Mouse (Mus musculus) stomach, embryonic 14.5 days (tissue): ENCODE results near the gene Ywhah. TPM values are rescaled to one million over a fixed set of nuclear protein-coding genes. Genes with fewer than 3 reads are reported as not detected.
"Not testable (repeated sequence)": the region's sequence is repeated elsewhere in the genome, so short reads cannot be mapped to it uniquely, and the experiment has no call there.

Experiments
- ATAC-seq: fragments of 200-750 bp; cut with Nextera tagmentation; 2 replicates; pipeline ENCODE4 v1.8.0; 2017; ENCODE audit warnings: low read depth, moderate TSS enrichment; ENCODE audit not compliant: insufficient number of reproducible peaks, insufficient read depth, low FRiP score
- H3K27ac ChIP-seq: fragments of 300-500 bp; sonication (generic); 2 replicates; pipeline ENCODE4 v1.5.1; 2014; ENCODE audit warnings: mild to moderate bottlenecking, low read length, moderate library complexity, mixed read lengths
- H3K27me3 ChIP-seq: fragments of 300-500 bp; sonication (generic); 2 replicates; pipeline ENCODE4 v1.6.1; 2014; ENCODE audit warnings: low read length, control low read depth, mixed read lengths; ENCODE audit not compliant: control insufficient read depth, insufficient read depth
- H3K36me3 ChIP-seq: fragments of 300-500 bp; sonication (generic); 2 replicates; pipeline ENCODE4 v1.6.1; 2014; ENCODE audit warnings: mild to moderate bottlenecking, control low read depth, low read length, moderate library complexity, mixed read lengths; ENCODE audit not compliant: control insufficient read depth, insufficient read depth
- H3K4me1 ChIP-seq: fragments of 300-500 bp; sonication (generic); 2 replicates; pipeline ENCODE4 v1.6.1; 2014; ENCODE audit warnings: low read length, control low read depth, mixed read lengths; ENCODE audit not compliant: control insufficient read depth, insufficient read depth
- H3K4me2 ChIP-seq: fragments of 300-500 bp; sonication (generic); replicated peaks from 2 replicates; pipeline ENCODE4 v1.6.1; 2014; ENCODE audit warnings: low read depth, low read length, control low read depth
- H3K4me3 ChIP-seq: fragments of 300-500 bp; sonication (generic); 2 replicates; pipeline ENCODE4 v1.5.1; 2014; ENCODE audit warnings: low read depth, low read length, control low read depth
- H3K9ac ChIP-seq: fragments of 300-500 bp; sonication (generic); replicated peaks from 2 replicates; pipeline ENCODE4 v1.6.1; 2014; ENCODE audit warnings: low read depth, mild to moderate bottlenecking, control low read depth, low read length, moderate library complexity, mixed read lengths
- H3K9me3 ChIP-seq: fragments of 300-500 bp; sonication (generic); 2 replicates; pipeline ENCODE4 v1.6.1; 2016; ENCODE audit warnings: low read depth, low read length, control low read depth; ENCODE audit not compliant: control insufficient read depth
- WGBS: fragments of 180-500 bp; shearing (Covaris S2); extraction: QIAGEN DNeasy Blood & Tissue Kit; methylation state at CpG from one replicate; pipeline ENCODE4 v1.1.7; 2014; 5-methylcytosine and 5-hydroxymethylcytosine counted together
- polyA plus RNA-seq: library from polyadenylated mRNA; unstranded; fragments of >200 nt; fragmentation: Nextera tagmentation; extraction: Ambion mirVana; gene quantifications from 2 replicates; pipeline ENCODE4 v1.2.1, GENCODE M21; 2014

Gene Ywhah
- polyA plus RNA-seq, 1 experiment from 2014 or later, result 388 TPM

GRCm38 (mm10) chr5:33033633-33034032, 15.0 kb downstream of the Ywhah start:
- H3K4me3 ChIP-seq, H3K27me3 ChIP-seq, H3K4me1 ChIP-seq, H3K9ac ChIP-seq, H3K27ac ChIP-seq, H3K4me2 ChIP-seq, ATAC-seq, H3K36me3 ChIP-seq, H3K9me3 ChIP-seq: not testable (repeated sequence)
- 43% methylated on average over 8 of the region's 8 CpGs for WGBS

- H3K27me3 ChIP-seq, result no peaks in the 10 kb centered on the region
- 18% methylated on average over 7 of the region's 7 CpGs for WGBS
- H3K4me2 ChIP-seq, result no peak overlapping the region
- H3K36me3 ChIP-seq, result no peaks in the 10 kb centered on the region
- H3K9ac ChIP-seq, result no peak overlapping the region
- no peak overlapping the region for H3K27ac ChIP-seq
- no peak overlapping the region for H3K4me3 ChIP-seq
- no peaks in the 10 kb centered on the region for H3K9me3 ChIP-seq
- H3K4me1 ChIP-seq, result no peaks in the 10 kb centered on the region
- no peak for ATAC-seq
These were observed 15.5 kb downstream of the Ywhah start for GRCm38 (mm10) chr5:33034100-33034499.

GRCm38 (mm10) chr5:33034916-33035315, 16.3 kb downstream of the Ywhah start:
- Histone ChIP-seq H3K4me2 (no peak overlapping the region), H3K36me3 (no peaks in the 10 kb centered on the region), H3K4me3 (no peak overlapping the region), H3K9ac (no peak overlapping the region), H3K9me3 (no peaks in the 10 kb centered on the region), H3K27me3 (no peaks in the 10 kb centered on the region), H3K27ac (no peak overlapping the region), H3K4me1 (no peaks in the 10 kb centered on the region)
- WGBS, result 36% methylated on average over 3 of the region's 3 CpGs
- no peak for ATAC-seq

- Histone ChIP-seq H3K27me3 (no peaks in the 10 kb centered on the region), H3K27ac (no peak overlapping the region), H3K4me2 (peak overlapping the region; percentile 35; the same call in 1 of the 2 replicates), H3K9me3 (no peaks in the 10 kb centered on the region), H3K36me3 (no peaks in the 10 kb centered on the region), H3K4me1 (no peaks in the 10 kb centered on the region), H3K9ac (no peak overlapping the region), H3K4me3 (no peak overlapping the region)
- no peak for ATAC-seq
- 40% methylated on average over 13 of the region's 13 CpGs for WGBS
These were observed 20.3 kb downstream of the Ywhah start for GRCm38 (mm10) chr5:33038656-33039509.

GRCm38 (mm10) chr5:33039510-33039911, 20.9 kb downstream of the Ywhah start:
- Histone ChIP-seq H3K4me2 (peak overlapping the region; percentile 35), H3K9me3 (no peaks in the 10 kb centered on the region), H3K27me3 (no peaks in the 10 kb centered on the region), H3K4me3 (no peak overlapping the region), H3K4me1 (no peaks in the 10 kb centered on the region), H3K9ac (no peak overlapping the region), H3K27ac (no peak overlapping the region), H3K36me3 (no peaks in the 10 kb centered on the region)
- 3% methylated on average over 13 of the region's 13 CpGs for WGBS
- ATAC-seq, result no peak; the same call in 1 of the 2 replicates

- H3K36me3 ChIP-seq, H3K27me3 ChIP-seq, ATAC-seq, H3K4me3 ChIP-seq, H3K4me1 ChIP-seq, H3K9me3 ChIP-seq, H3K27ac ChIP-seq, H3K4me2 ChIP-seq, H3K9ac ChIP-seq: not testable (repeated sequence)
- 68% methylated on average over 1 of the region's 1 CpGs for WGBS
These were observed 22.1 kb downstream of the Ywhah start for GRCm38 (mm10) chr5:33040735-33041134.

GRCm38 (mm10) chr5:33043397-33043796, 24.8 kb downstream of the Ywhah start:
- Histone ChIP-seq H3K36me3 (no peaks in the 10 kb centered on the region), H3K4me3 (no peak overlapping the region), H3K4me1 (no peaks in the 10 kb centered on the region), H3K27me3 (no peaks in the 10 kb centered on the region), H3K9ac (no peak overlapping the region), H3K9me3 (no peaks in the 10 kb centered on the region), H3K27ac (no peak overlapping the region), H3K4me2 (no peak overlapping the region)
- WGBS, result 26% methylated on average over 10 of the region's 10 CpGs
- no peak for ATAC-seq

GRCm38 (mm10) chr5:33044636-33045315, 26.2 kb downstream of the Ywhah start:
- H3K27me3 ChIP-seq, result no peaks in the 10 kb centered on the region
- 92% methylated on average over 12 of the region's 12 CpGs for WGBS
- H3K4me1 ChIP-seq, result no peaks in the 10 kb centered on the region
- no peak for ATAC-seq
- no peaks in the 10 kb centered on the region for H3K9me3 ChIP-seq
- no peak overlapping the region for H3K4me3 ChIP-seq
- H3K36me3 ChIP-seq, result no peaks in the 10 kb centered on the region
- no peak overlapping the region for H3K9ac ChIP-seq
- H3K27ac ChIP-seq, result no peak overlapping the region
- H3K4me2 ChIP-seq, result no peak overlapping the region
